Mouse (Mus musculus) lung, embryonic 14.5 days (tissue): ENCODE data around the gene Slc34a3. TPM values are rescaled to one million over a fixed set of nuclear protein-coding genes. Genes with fewer than 3 reads are reported as not detected.

ENCODE experiments used
- ATAC-seq: fragments of 200-750 bp; cut with Nextera tagmentation; 2 replicates; pipeline ENCODE4 v1.8.0; 2017; ENCODE audit warnings: mild to moderate bottlenecking, moderate TSS enrichment, moderate library complexity; ENCODE audit not compliant: insufficient read depth
- DNase-seq: peaks from one replicate; pipeline ENCODE4 v3.0.0-alpha.2; 2015
- H3K27ac ChIP-seq: fragments of 300-500 bp; sonication (generic); 2 replicates; pipeline ENCODE4 v1.5.1; 2014; ENCODE audit warnings: low read depth, mild to moderate bottlenecking, moderate library complexity
- H3K27me3 ChIP-seq: fragments of 300-500 bp; sonication (generic); 2 replicates; pipeline ENCODE4 v1.6.1; 2014; ENCODE audit warnings: low read length, control low read depth; ENCODE audit not compliant: insufficient read depth
- H3K36me3 ChIP-seq: fragments of 300-500 bp; sonication (generic); 2 replicates; pipeline ENCODE4 v1.6.1; 2014; ENCODE audit warnings: control low read depth; ENCODE audit not compliant: insufficient read depth
- H3K4me1 ChIP-seq: fragments of 300-500 bp; sonication (generic); 2 replicates; pipeline ENCODE4 v1.6.1; 2014; ENCODE audit warnings: antibody characterized with exemption, control low read depth; ENCODE audit not compliant: insufficient read depth
- H3K4me2 ChIP-seq: fragments of 300-500 bp; sonication (generic); 2 replicates; pipeline ENCODE4 v1.6.1; 2014; ENCODE audit warnings: mild to moderate bottlenecking
- H3K4me3 ChIP-seq: fragments of 300-500 bp; sonication (generic); 2 replicates; pipeline ENCODE4 v1.5.1; 2014; ENCODE audit warnings: low read depth, low read length
- H3K9ac ChIP-seq: fragments of 300-500 bp; sonication (generic); 2 replicates; pipeline ENCODE4 v1.6.1; 2014
- H3K9me3 ChIP-seq: fragments of 300-500 bp; sonication (generic); 2 replicates; pipeline ENCODE4 v1.6.1; 2016; ENCODE audit warnings: low read depth, low read length, control low read depth
- CTCF ChIP-seq: IDR thresholded peaks from 2 replicates; pipeline ENCODE4 v1.5.1; 2016; ENCODE audit warnings: antibody characterized with exemption, low read depth
- WGBS: fragments of 180-500 bp; shearing (Covaris S2); extraction: QIAGEN DNeasy Blood & Tissue Kit; methylation state at CpG from one replicate; pipeline ENCODE4 v1.1.7; 2014; 5-methylcytosine and 5-hydroxymethylcytosine counted together
- polyA plus RNA-seq: library from polyadenylated mRNA; unstranded; fragments of >200 nt; fragmentation: Nextera tagmentation; extraction: Ambion mirVana; gene quantifications from 2 replicates; pipeline ENCODE4 v1.2.1, GENCODE M21; 2014

Slc34a3 gene
- polyA plus RNA-seq, 1 experiment from 2014 or later = not detected

GRCm38 (mm10) chr2:25179566-25180217 lies 54.5 kb downstream of the Slc34a3 start:
- Histone ChIP-seq H3K36me3 (no peaks in the 10 kb centered on the region), H3K27me3 (peaks cover 59% of the 10 kb centered on the region), H3K4me3 (peak overlapping the region; percentile 62), H3K4me1 (peaks cover 15% of the 10 kb centered on the region), H3K9ac (no peak overlapping the region), H3K9me3 (no peaks in the 10 kb centered on the region), H3K4me2 (peak overlapping the region; percentile 91), H3K27ac (no peak overlapping the region)
- TF ChIP-seq CTCF = no peak
- DNase-seq = no peak
- no peak for ATAC-seq
- WGBS = 47% methylated on average over 15 of the region's 15 CpGs

Other genes with a start within 250 kb of the Slc34a3 start
- 59.9 and 67.8 TPM in 2 replicates for gene Nsmf, start 180.0 kb downstream of the Slc34a3 start, polyA plus RNA-seq
- not detected in 2 replicates for gene Entpd8, start 154.1 kb downstream of the Slc34a3 start, polyA plus RNA-seq
- gene Noxa1, start 139.2 kb downstream of the Slc34a3 start, polyA plus RNA-seq = 0.41 and 0.68 TPM in 2 replicates
- gene Nrarp, start 53.6 kb downstream of the Slc34a3 start, polyA plus RNA-seq = 13.7 and 14.9 TPM in 2 replicates
- 7.5 and 8.2 TPM in 2 replicates for gene Tor4a, start 37.5 kb downstream of the Slc34a3 start, polyA plus RNA-seq
- 96.6 and 108 TPM in 2 replicates for gene Nelfb, start 22.9 kb downstream of the Slc34a3 start, polyA plus RNA-seq
- not detected in 2 replicates for gene Stpg3, start 19.7 kb downstream of the Slc34a3 start, polyA plus RNA-seq
- 0.47 TPM in 1 of 2 replicates, not detected in the other for gene Fam166a, start 15.6 kb downstream of the Slc34a3 start, polyA plus RNA-seq
- 593 and 610 TPM in 2 replicates for gene Tubb4b, start 9.7 kb downstream of the Slc34a3 start, polyA plus RNA-seq
- gene Rnf224, start 2.4 kb upstream of the Slc34a3 start, polyA plus RNA-seq = not detected in 2 replicates
- 7.7 and 9.9 TPM in 2 replicates for gene Rnf208, start 7.9 kb upstream of the Slc34a3 start, polyA plus RNA-seq
- not detected in 2 replicates for gene Cysrt1, start 8.1 kb upstream of the Slc34a3 start, polyA plus RNA-seq
- 3.5 and 3.6 TPM in 2 replicates for gene AL732309.1, start 12.5 kb upstream of the Slc34a3 start, polyA plus RNA-seq
- 14.5 and 16.4 TPM in 2 replicates for gene Tmem203, start 21.1 kb upstream of the Slc34a3 start, polyA plus RNA-seq
- 4.7 and 5.0 TPM in 2 replicates for gene Tprn, start 28.3 kb upstream of the Slc34a3 start, polyA plus RNA-seq
- gene Ssna1, start 38.1 kb upstream of the Slc34a3 start, polyA plus RNA-seq = 217 and 229 TPM in 2 replicates
- 109 and 119 TPM in 2 replicates for gene Anapc2, start 38.1 kb upstream of the Slc34a3 start, polyA plus RNA-seq
- not detected in 2 replicates for gene Tmem210, start 53.8 kb upstream of the Slc34a3 start, polyA plus RNA-seq
- 0.46 and 0.89 TPM in 2 replicates for gene Lrrc26, start 55.6 kb upstream of the Slc34a3 start, polyA plus RNA-seq
- gene Grin1, start 84.8 kb upstream of the Slc34a3 start, polyA plus RNA-seq = 0.78 and 0.84 TPM in 2 replicates
- gene Man1b1, start 98.0 kb upstream of the Slc34a3 start, polyA plus RNA-seq = 70.9 and 76.4 TPM in 2 replicates
- gene Dpp7, start 122.0 kb upstream of the Slc34a3 start, polyA plus RNA-seq = 13.9 and 16.6 TPM in 2 replicates
- gene Uap1l1, start 131.3 kb upstream of the Slc34a3 start, polyA plus RNA-seq = 17.4 and 20.1 TPM in 2 replicates
- gene Sapcd2, start 138.0 kb upstream of the Slc34a3 start, polyA plus RNA-seq = 42.0 and 45.5 TPM in 2 replicates
- gene Entpd2, start 161.5 kb upstream of the Slc34a3 start, polyA plus RNA-seq = 0.92 and 1.2 TPM in 2 replicates
- 19.5 and 20.5 TPM in 2 replicates for gene Npdc1, start 165.0 kb upstream of the Slc34a3 start, polyA plus RNA-seq
- gene Fut7, start 188.9 kb upstream of the Slc34a3 start, polyA plus RNA-seq = not detected in 2 replicates
- gene Abca2, start 194.3 kb upstream of the Slc34a3 start, polyA plus RNA-seq = 3.9 and 4.6 TPM in 2 replicates
- 20.0 and 30.2 TPM in 2 replicates for gene Clic3, start 222.5 kb upstream of the Slc34a3 start, polyA plus RNA-seq
- 15.8 and 23.5 TPM in 2 replicates for gene Paxx, start 226.7 kb upstream of the Slc34a3 start, polyA plus RNA-seq
- gene Ptgds, start 235.7 kb upstream of the Slc34a3 start, polyA plus RNA-seq = 3.3 and 3.4 TPM in 2 replicates